Mouse (Mus musculus): ENCODE data around the gene Gnb3.
"Not testable (repeated sequence)": the region's sequence is repeated elsewhere in the genome, so short reads cannot be mapped to it uniquely, and the experiment has no call there.

Gene Gnb3

DNA sequence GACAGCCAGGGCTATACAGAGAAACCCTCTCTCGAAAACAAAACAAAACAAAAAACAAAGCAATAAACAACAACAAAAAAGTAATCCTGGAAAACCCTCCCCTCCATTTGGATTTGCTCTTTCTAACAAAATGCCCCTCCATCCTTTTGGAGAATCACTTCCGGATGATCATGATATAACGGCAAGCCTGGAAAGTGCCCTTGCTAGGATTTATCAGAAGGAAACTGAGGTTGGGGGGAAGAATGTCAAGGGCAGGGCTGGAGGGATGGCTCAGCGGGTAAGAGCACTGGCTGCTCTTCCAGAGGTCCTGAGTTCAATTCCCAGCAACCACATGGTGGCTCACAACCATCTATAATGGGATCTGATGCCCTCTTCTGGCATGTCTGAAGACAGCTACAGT, 36.4 kb downstream of the Gnb3 start:
- DNase-seq (ENCODE audit: low read depth in 2 of 2, low spot score in 2 of 2): not testable (repeated sequence)

- no peak for DNase-seq (ENCODE audit: low read depth in 2 of 2, low spot score in 2 of 2)
Observed at GRCm38 (mm10) chr6:124803061-124803460, 37.0 kb downstream of the Gnb3 start.

GRCm38 (mm10) chr6:124802400-124802799, 37.7 kb downstream of the Gnb3 start:
- not testable (repeated sequence) for DNase-seq (ENCODE audit: low read depth in 2 of 2, low spot score in 2 of 2)

- DNase-seq (ENCODE audit: low read depth in 2 of 2, low spot score in 2 of 2): no peak
Observed at GRCm38 (mm10) chr6:124796200-124796599, 43.9 kb downstream of the Gnb3 start.

GRCm38 (mm10) chr6:124795781-124796180, 44.3 kb downstream of the Gnb3 start:
- DNase-seq (ENCODE audit: low read depth in 2 of 2, low spot score in 2 of 2): no peak

DNA sequence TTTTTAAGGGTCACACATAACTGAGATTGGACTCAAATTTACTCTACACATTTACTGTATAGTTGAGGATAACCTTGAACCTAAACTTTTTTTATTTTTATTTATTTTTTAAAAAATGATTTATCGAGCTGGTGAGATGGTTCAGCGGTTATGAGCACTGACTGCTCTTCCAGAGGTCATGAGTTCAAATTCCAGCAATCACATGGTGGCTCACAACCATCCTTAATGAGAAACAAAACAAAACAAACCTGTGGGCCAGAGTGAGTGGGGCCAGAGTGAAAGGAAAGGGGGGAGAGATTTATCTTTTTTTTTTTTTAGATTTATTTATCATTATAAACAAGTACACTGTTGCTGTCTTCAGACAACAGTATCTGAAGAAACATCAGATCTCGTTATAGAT, 48.2 kb downstream of the Gnb3 start:
- DNase-seq (ENCODE audit: low read depth in 2 of 2, low spot score in 2 of 2): no peak

DNA sequence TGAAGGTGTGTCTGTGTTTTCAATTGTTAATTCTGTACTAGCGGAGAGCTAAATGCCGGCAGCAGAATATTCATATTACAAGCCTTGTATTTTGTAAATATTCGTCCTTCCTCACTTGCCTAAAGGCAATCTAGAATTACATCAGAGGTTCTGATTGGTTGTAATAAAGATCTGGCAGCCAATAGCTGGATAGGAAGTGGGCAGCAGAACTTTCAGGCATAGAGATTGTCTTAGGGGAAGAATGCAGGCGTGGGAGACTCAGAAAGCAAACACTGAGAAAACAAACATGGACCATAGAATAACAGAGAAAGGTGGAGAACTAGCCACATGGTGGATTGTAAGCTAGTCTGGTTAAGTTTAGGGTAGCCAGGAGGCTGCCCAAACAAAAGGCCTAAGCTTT, 50.0 kb downstream of the Gnb3 start:
- DNase-seq (ENCODE audit: low read depth in 2 of 2, low spot score in 2 of 2): no peak

- no peak for DNase-seq (ENCODE audit: low read depth in 2 of 2, low spot score in 2 of 2)
Observed at GRCm38 (mm10) chr6:124789519-124789918, 50.6 kb downstream of the Gnb3 start.

DNA sequence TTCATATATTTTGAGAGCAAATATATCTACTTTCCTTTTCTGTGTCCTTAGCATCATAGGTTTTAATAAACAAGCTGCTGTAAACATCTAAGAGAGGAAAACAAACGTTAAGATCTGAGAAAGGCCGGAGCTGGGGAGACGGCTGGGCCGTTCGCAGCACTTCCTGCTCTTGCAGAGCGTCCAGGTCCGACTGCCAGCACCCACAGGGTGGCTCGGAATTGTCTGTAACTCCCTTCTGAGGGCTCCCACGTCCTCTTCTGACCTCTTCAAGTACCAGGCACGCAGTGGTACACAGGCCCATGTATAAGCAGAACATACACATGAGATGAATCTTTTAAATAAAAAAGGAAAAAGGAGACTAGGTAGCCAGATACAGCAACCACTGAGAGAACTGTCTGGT, 52.4 kb downstream of the Gnb3 start:
- no peak for DNase-seq (ENCODE audit: low read depth in 2 of 2, low spot score in 2 of 2)

DNA sequence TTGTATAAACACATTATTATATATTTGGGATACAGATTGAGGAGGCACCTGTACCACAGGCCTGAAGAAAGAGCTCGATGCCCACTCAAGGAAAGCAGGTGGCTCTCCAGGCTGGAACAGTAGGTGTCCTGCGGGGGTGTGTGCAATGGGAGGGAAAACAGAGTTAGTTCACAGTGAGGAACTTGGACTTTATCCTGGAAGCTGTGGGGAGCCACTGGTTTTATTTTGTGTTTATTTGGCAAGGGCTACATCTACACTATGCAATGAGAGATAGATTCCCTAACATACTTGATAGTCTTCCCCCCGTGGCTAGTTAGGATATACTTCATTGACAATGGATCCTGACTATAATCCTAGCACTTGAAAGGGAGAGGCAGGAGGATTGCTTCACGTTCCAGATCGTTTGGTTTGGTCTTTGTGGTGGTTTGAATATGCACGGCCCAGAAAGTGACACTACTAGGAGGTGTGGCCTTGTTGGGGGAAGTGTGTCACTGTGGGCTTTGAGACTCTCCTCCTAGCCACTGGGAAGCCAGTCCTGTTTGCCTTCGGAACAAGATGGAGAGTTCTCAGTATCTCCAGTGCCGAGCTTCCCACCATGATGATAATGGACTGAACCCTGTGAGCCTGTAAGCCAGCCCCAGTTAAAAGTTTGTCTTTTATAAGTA, 53.2 kb downstream of the Gnb3 start:
- DNase-seq (ENCODE audit: low read depth in 2 of 2, low spot score in 2 of 2): no peak
